Mouse (Mus musculus) neural tube, embryonic 11.5 days (tissue): ENCODE measurements at regions not wholly inside any gene's neighbourhood (a gene's known extent, or its start where the extent isn't known, plus 50 kb on each side); places are given as distances from the start of the nearest gene placed in this dataset.
A peak's percentile ranks its signal among the peaks of the same experiment; 100 is the strongest.

Experiments used
- ATAC-seq: fragments of 200-750 bp; cut with Nextera tagmentation; 2 replicates; pipeline ENCODE4 v1.8.0; 2017; ENCODE audit warnings: moderate number of reproducible peaks, mild to moderate bottlenecking, moderate TSS enrichment, moderate library complexity; ENCODE audit not compliant: insufficient read depth, low FRiP score, low TSS enrichment
- DNase-seq: peaks from one replicate; pipeline ENCODE4 v3.0.0-alpha.2; 2015; ENCODE audit warnings: low spot score
- H3K27ac ChIP-seq: fragments of 300-500 bp; sonication (generic); 2 replicates; pipeline ENCODE4 v1.5.1; 2014; ENCODE audit warnings: low read depth, mild to moderate bottlenecking, low read length
- H3K27me3 ChIP-seq: fragments of 300-500 bp; sonication (generic); 2 replicates; pipeline ENCODE4 v1.6.1; 2014; ENCODE audit warnings: mild to moderate bottlenecking, low read length, mixed read lengths; ENCODE audit not compliant: control insufficient read depth, insufficient read depth
- H3K36me3 ChIP-seq: fragments of 300-500 bp; sonication (generic); 2 replicates; pipeline ENCODE4 v1.6.1; 2014; ENCODE audit warnings: mild to moderate bottlenecking, low read length, moderate library complexity, mixed read lengths; ENCODE audit not compliant: control insufficient read depth, insufficient read depth
- H3K4me1 ChIP-seq: fragments of 300-500 bp; sonication (generic); 2 replicates; pipeline ENCODE4 v1.6.1; 2014; ENCODE audit warnings: low read length, mixed read lengths; ENCODE audit not compliant: control insufficient read depth, insufficient read depth
- H3K4me2 ChIP-seq: fragments of 300-500 bp; sonication (generic); 2 replicates; pipeline ENCODE4 v1.6.1; 2014; ENCODE audit warnings: low read depth, mild to moderate bottlenecking, moderate library complexity
- H3K4me3 ChIP-seq: fragments of 300-500 bp; sonication (generic); 2 replicates; pipeline ENCODE4 v1.5.1; 2014; ENCODE audit warnings: low read depth, low read length
- H3K9ac ChIP-seq: fragments of 300-500 bp; sonication (generic); 2 replicates; pipeline ENCODE4 v1.6.1; 2014; ENCODE audit warnings: mild to moderate bottlenecking, low read length
- H3K9me3 ChIP-seq: fragments of 300-500 bp; sonication (generic); 2 replicates; pipeline ENCODE4 v1.6.1; 2016; ENCODE audit warnings: low read length; ENCODE audit not compliant: control insufficient read depth
- WGBS: fragments of 180-500 bp; shearing (Covaris S2); extraction: QIAGEN DNeasy Blood & Tissue Kit; methylation state at CpG from one replicate; pipeline ENCODE4 v1.1.7; 2014; 5-methylcytosine and 5-hydroxymethylcytosine counted together

DNA sequence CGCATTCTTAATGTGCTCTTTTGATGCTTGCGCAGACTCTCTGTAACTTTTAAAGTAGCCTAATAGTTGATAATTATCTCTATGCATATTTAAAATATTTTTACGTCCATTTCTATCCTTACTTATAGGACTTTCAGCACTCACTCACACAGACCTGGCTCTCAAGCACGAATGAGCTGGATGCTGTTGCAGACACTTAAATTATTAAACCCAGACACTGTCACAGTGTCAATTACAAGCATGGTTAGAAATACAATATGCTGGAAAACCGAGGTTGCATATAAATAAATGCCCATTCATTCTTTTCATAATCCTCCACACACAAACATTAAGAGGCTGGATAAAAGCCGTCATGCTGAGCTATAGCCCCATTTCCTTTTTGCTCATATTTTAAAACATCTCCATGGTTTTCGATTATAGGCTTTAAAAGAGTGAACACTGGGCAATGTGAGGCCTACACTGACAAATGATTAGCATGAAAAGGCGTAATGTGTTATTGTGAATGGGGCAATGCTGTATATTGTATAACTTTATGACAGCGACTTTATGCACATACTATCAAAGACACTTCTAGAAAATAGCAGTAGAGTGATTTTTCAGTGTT, 566.3 kb downstream of the Pdha2 start:
- H3K4me3 ChIP-seq = no peak overlapping the region
- no peak overlapping the region for H3K9ac ChIP-seq
- no peaks in the 10 kb centered on the region for H3K4me1 ChIP-seq
- H3K9me3 ChIP-seq = no peaks in the 10 kb centered on the region
- no peaks in the 10 kb centered on the region for H3K27me3 ChIP-seq
- ATAC-seq (peak; percentile 51), DNase-seq (no peak)
- H3K4me2 ChIP-seq = no peak overlapping the region
- 61% methylated on average over 9 of the region's 9 CpGs for WGBS
- H3K27ac ChIP-seq = no peak overlapping the region
- H3K36me3 ChIP-seq = no peaks in the 10 kb centered on the region

DNA sequence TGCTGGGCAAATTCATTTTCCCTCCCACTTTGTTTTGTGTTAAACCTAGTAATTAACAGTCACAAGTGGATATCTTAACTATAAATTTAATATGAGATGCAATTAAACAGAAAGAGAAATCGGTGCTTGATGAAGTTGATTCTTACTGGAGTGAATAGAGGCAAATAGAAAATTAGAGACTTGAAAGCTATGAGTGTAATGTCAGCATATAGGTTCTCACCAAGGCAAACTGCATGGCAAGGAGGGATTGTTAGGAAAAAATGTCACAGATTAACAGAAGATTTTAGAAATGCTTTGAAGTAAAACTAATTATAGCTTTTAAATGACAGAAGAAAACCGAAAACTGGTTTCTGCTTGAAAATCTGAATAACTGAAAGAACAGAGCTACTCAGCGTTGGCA, 592.3 kb downstream of the Pdha2 start:
- H3K9me3 ChIP-seq = no peaks in the 10 kb centered on the region

More for the DNA sequence above, 592.3 kb downstream of the Pdha2 start:
- Histone ChIP-seq H3K4me2 (no peak overlapping the region), H3K36me3 (no peaks in the 10 kb centered on the region), H3K4me3 (no peak overlapping the region), H3K27ac (no peak overlapping the region), H3K4me1 (no peaks in the 10 kb centered on the region), H3K27me3 (no peaks in the 10 kb centered on the region), H3K9ac (no peak overlapping the region)
- ATAC-seq (no peak), DNase-seq (no peak)
- 88% methylated on average over 3 of the region's 3 CpGs for WGBS
